In genomic region chr17:57249186-57250181, GRCm38 (mm10) we compare ENCODE assay signal across 8 mouse cellular contexts. TPM values are rescaled to one million over a fixed set of nuclear protein-coding genes. Genes with fewer than 3 reads are reported as not detected.
DNase-seq lines count a peak whose midpoint lies in the region; ATAC-seq and TF ChIP-seq lines count a peak whose summit lies in the region.

Gene Trip10, plus strand, starts transcription at chr17:57249455.

- H3K4me3 ChIP-seq in forebrain, embryonic 10.5 days, result peak within 1 kb of the TSS; percentile 72
- peak within 1 kb of the TSS; percentile 77 to 89 for H3K4me3 ChIP-seq in heart, embryonic 14.5 days (ENCODE audit: control insufficient read depth in 1 of 2, insufficient read depth in 1 of 2, low read depth in 1 of 2, low read length in 2 of 2)
- H3K4me3 ChIP-seq in liver, embryonic 11.5 days (ENCODE audit: low read depth, low read length), result peak within 1 kb of the TSS; percentile 69
- peak within 1 kb of the TSS; percentile 79 for H3K4me3 ChIP-seq in myocyte

- H3K27ac ChIP-seq in forebrain, embryonic 10.5 days, result peak within 1 kb of the TSS; percentile 97
- peak within 1 kb of the TSS; percentile 75 to 95 for H3K27ac ChIP-seq in heart, embryonic 14.5 days (replicated peaks in 1 of 2; ENCODE audit: control insufficient read depth in 1 of 2, insufficient read depth in 1 of 2, low read depth in 2 of 2, low read length in 2 of 2)
- peak within 1 kb of the TSS; percentile 79 for H3K27ac ChIP-seq in liver, embryonic 11.5 days (ENCODE audit: low read depth, low read length)

- peak within 1 kb of the TSS; percentile 24 for H3ac ChIP-seq in myocyte (ENCODE audit: control insufficient read depth, insufficient read length)

- under 1% methylated on average over 50 of the region's 52 CpGs for WGBS in forebrain, embryonic 10.5 days
- WGBS in heart, embryonic 14.5 days, result under 1% methylated on average over 50 of the region's 52 CpGs
- WGBS in liver, embryonic 11.5 days, result under 1% methylated on average over 51 of the region's 52 CpGs

- H3K9me3 ChIP-seq in forebrain, embryonic 10.5 days, result no peaks in the 10 kb centered on the region
- no peaks in the 10 kb centered on the region for H3K9me3 ChIP-seq in heart, embryonic 14.5 days (ENCODE audit: control insufficient read depth, low read length)
- H3K9me3 ChIP-seq in liver, embryonic 11.5 days (ENCODE audit: control insufficient read depth, low read length), result no peaks in the 10 kb centered on the region

- peaks cover 17% of the 10 kb centered on the region for H3K79me2 ChIP-seq in myocyte (ENCODE audit: control insufficient read depth, insufficient read depth)

- peak within 1 kb of the TSS; percentile 96 for H3K4me2 ChIP-seq in heart, embryonic 14.5 days (ENCODE audit: low read length)
- H3K4me2 ChIP-seq in liver, embryonic 11.5 days, result peak within 1 kb of the TSS; percentile 97
- peak within 1 kb of the TSS; percentile 100 for H3K4me2 ChIP-seq in myocyte (ENCODE audit: low read depth)

- peaks cover 44% of the 10 kb centered on the region for H3K4me1 ChIP-seq in forebrain, embryonic 10.5 days
- peaks cover 13 to 20% of the 10 kb centered on the region in 2 experiments for H3K4me1 ChIP-seq in heart, embryonic 14.5 days (ENCODE audit: control insufficient read depth in 2 of 2, insufficient read depth in 2 of 2, low read length in 2 of 2)
- peaks cover 18% of the 10 kb centered on the region for H3K4me1 ChIP-seq in liver, embryonic 11.5 days (replicated peaks; ENCODE audit: control insufficient read depth, insufficient read depth, low read length)

- H3K27me3 ChIP-seq in forebrain, embryonic 10.5 days (ENCODE audit: poor library complexity, severe bottlenecking), result no peaks in the 10 kb centered on the region
- no peaks in the 10 kb centered on the region for H3K27me3 ChIP-seq in heart, embryonic 14.5 days (ENCODE audit: control insufficient read depth, insufficient read depth, low read length)
- H3K27me3 ChIP-seq in liver, embryonic 11.5 days (replicated peaks; ENCODE audit: control insufficient read depth, insufficient read depth, low read length), result no peaks in the 10 kb centered on the region
- H3K27me3 ChIP-seq in myocyte (ENCODE audit: control insufficient read depth, insufficient read depth, insufficient read length), result no peaks in the 10 kb centered on the region

- ATAC-seq in heart, embryonic 14.5 days (ENCODE audit: insufficient number of reproducible peaks, insufficient read depth, low FRiP score, low read depth), result peak; percentile 58
- peak; percentile 66 for ATAC-seq in liver, embryonic 11.5 days (replicated peaks; ENCODE audit: low FRiP score)

- peak within 1 kb of the TSS; percentile 84 for H3K9ac ChIP-seq in heart, embryonic 14.5 days (ENCODE audit: low read length)
- H3K9ac ChIP-seq in liver, embryonic 11.5 days (ENCODE audit: low read depth, low read length), result peak within 1 kb of the TSS; percentile 67

- DNase-seq in CD4-positive, CD25-positive, alpha-beta regulatory T cell, adult 2 months (ENCODE audit: low read depth, low spot score), result peak; percentile 95
- peak; percentile 43 for DNase-seq in brain, embryonic 18.5 days (ENCODE audit: low read depth, low spot score)
- peak; percentile 95 for DNase-seq in forebrain, embryonic 10.5 days (ENCODE audit: extremely low spot score, low spot score)
- peak; percentile 99 for DNase-seq in kidney, postnatal 10 days
- DNase-seq in liver, embryonic 11.5 days (ENCODE audit: low spot score), result peak; percentile 98
- peak; percentile 96 to 98 for DNase-seq in spleen, postnatal 4 days (ENCODE audit: low spot score in 2 of 2)

- peaks cover 27% of the 10 kb centered on the region for H3K36me3 ChIP-seq in forebrain, embryonic 10.5 days (replicated peaks)
- H3K36me3 ChIP-seq in heart, embryonic 14.5 days (ENCODE audit: control insufficient read depth, insufficient read depth, low read length), result peaks cover 20% of the 10 kb centered on the region
- H3K36me3 ChIP-seq in liver, embryonic 11.5 days (ENCODE audit: control insufficient read depth, insufficient read depth, low read length), result peaks cover 9% of the 10 kb centered on the region
- H3K36me3 ChIP-seq in myocyte (ENCODE audit: control insufficient read depth, insufficient read depth), result no peaks in the 10 kb centered on the region

- TF ChIP-seq POLR2A in myocyte (IDR thresholded peaks at IDR 0.05; ENCODE audit: insufficient read length, low read depth), result peak; percentile 93

TF ChIP-seq in myocyte, 11 proteins besides CTCF, POLR2A, EP300 and RAD21:
- TF ChIP-seq SRF (IDR thresholded peaks at IDR 0.05; ENCODE audit: control insufficient read depth, insufficient read length, low read depth), result peak; percentile 56
- TF ChIP-seq POLR2AphosphoS2 (IDR thresholded peaks at IDR 0.05; ENCODE audit: insufficient read length, low read depth), result peak; percentile 96
- TF ChIP-seq TCF12 (IDR thresholded peaks at IDR 0.05; ENCODE audit: insufficient read depth, poor library complexity, severe bottlenecking), result no peak
- TF ChIP-seq USF1 (IDR thresholded peaks at IDR 0.05; ENCODE audit: low read depth), result peak; percentile 33

RNA-seq across cellular contexts. Expression of gene Trip10, which starts in this region (rescaled TPM):
- polyA plus RNA-seq in forebrain, embryonic 10.5 days (2016; fragmentation: Nextera tagmentation; extraction: Ambion mirVana), result 43.8 and 49.9 TPM in 2 replicates
- 32.9 and 33.0 TPM in 2 replicates for polyA plus RNA-seq in heart, embryonic 14.5 days (2014; fragmentation: Nextera tagmentation; extraction: Ambion mirVana)
- polyA plus RNA-seq in liver, embryonic 11.5 days (2014; fragmentation: Nextera tagmentation; extraction: Ambion mirVana), result 25.5 and 25.9 TPM in 2 replicates
- polyA plus RNA-seq in myocyte (2012; fragmentation: generic; extraction: Trizol), result 39.2 TPM

Comparison
In these comparisons a context has a peak if more than half of its experiments do, and no peak if none do; other contexts are left out.
1. Peak in every context shown above with its lines: DNase-seq, ATAC-seq, H3K4me3 ChIP-seq and H3K27ac ChIP-seq.
2. DNase-seq: peak in every context shown above with its lines; median percentile 99 in kidney, postnatal 10 days; 98 in liver, embryonic 11.5 days; 97 in spleen, postnatal 4 days; 95 in CD4-positive, CD25-positive, alpha-beta regulatory T cell, adult 2 months; 95 in forebrain, embryonic 10.5 days; 43 in brain, embryonic 18.5 days.